Mouse (Mus musculus) lung, embryonic 15.5 days (tissue): ENCODE data around the gene Clcn6. TPM values are rescaled to one million over a fixed set of nuclear protein-coding genes. Genes with fewer than 3 reads are reported as not detected.

Experiments used
- ATAC-seq: fragments of 200-750 bp; cut with Nextera tagmentation; 2 replicates; pipeline ENCODE4 v1.8.0; 2017; ENCODE audit warnings: moderate number of reproducible peaks, borderline replicate concordance; ENCODE audit not compliant: low FRiP score, low TSS enrichment; ENCODE audit errors: extremely low read depth
- H3K27ac ChIP-seq: fragments of 300-500 bp; sonication (generic); 2 replicates; pipeline ENCODE4 v1.5.1; 2015; ENCODE audit warnings: moderate library complexity, mild to moderate bottlenecking, inconsistent platforms
- H3K27me3 ChIP-seq: fragments of 300-500 bp; sonication (generic); 2 replicates; pipeline ENCODE4 v1.6.1; 2015; ENCODE audit warnings: inconsistent platforms
- H3K36me3 ChIP-seq: fragments of 300-500 bp; sonication (generic); 2 replicates; pipeline ENCODE4 v1.6.1; 2015; ENCODE audit warnings: inconsistent platforms
- H3K4me1 ChIP-seq: fragments of 300-500 bp; sonication (generic); 2 replicates; pipeline ENCODE4 v1.6.1; 2015; ENCODE audit warnings: inconsistent platforms
- H3K4me2 ChIP-seq: fragments of 300-500 bp; sonication (generic); 2 replicates; pipeline ENCODE4 v1.6.1; 2015; ENCODE audit warnings: inconsistent platforms, mild to moderate bottlenecking, moderate library complexity
- H3K4me3 ChIP-seq: fragments of 300-500 bp; sonication (generic); 2 replicates; pipeline ENCODE4 v1.5.1; 2015; ENCODE audit warnings: mild to moderate bottlenecking, inconsistent platforms
- H3K9ac ChIP-seq: fragments of 300-500 bp; sonication (generic); 2 replicates; pipeline ENCODE4 v1.6.1; 2015; ENCODE audit warnings: inconsistent platforms
- H3K9me3 ChIP-seq: fragments of 300-500 bp; sonication (generic); 2 replicates; pipeline ENCODE4 v1.6.1; 2016; ENCODE audit warnings: inconsistent platforms
- whole genome bisulfite sequencing: fragments of 180-500 bp; shearing (Covaris S2); methylation state at CpG from one replicate; pipeline ENCODE4 v1.1.7; 2015; 5-methylcytosine and 5-hydroxymethylcytosine counted together
- polyA plus RNA-seq: library from polyadenylated mRNA; unstranded; fragments of >200 nt; fragmentation: Nextera tagmentation; extraction: Ambion mirVana; gene quantifications from 2 replicates; pipeline ENCODE4 v1.2.1, GENCODE M21; 2015

Clcn6 gene
- polyA plus RNA-seq, 1 experiment from 2014 or later, result 5.0 TPM

DNA sequence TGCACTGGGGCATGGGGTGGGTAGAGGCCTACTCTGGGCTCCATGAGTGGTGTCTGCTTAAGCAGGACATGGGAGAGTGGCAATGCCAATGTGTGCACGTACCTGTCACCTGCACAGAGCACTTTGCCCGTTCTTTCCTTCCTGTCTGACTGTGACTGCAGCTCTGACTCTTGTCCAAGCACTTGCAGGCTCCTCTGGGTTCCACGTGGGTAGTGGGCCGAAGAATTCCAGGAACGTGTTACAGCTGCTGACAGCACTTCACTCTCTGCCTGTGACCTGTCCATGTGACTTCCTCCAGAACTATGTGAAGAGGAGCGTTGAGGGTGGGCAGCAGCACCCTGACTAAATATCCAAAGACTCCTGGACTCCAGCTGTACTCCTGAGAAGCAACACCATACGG, 72.9 kb downstream of the Clcn6 start:
- 39% methylated on average over 7 of the region's 7 CpGs for WGBS
- H3K4me2 ChIP-seq, result no peak overlapping the region
- ATAC-seq, result no peak

DNA sequence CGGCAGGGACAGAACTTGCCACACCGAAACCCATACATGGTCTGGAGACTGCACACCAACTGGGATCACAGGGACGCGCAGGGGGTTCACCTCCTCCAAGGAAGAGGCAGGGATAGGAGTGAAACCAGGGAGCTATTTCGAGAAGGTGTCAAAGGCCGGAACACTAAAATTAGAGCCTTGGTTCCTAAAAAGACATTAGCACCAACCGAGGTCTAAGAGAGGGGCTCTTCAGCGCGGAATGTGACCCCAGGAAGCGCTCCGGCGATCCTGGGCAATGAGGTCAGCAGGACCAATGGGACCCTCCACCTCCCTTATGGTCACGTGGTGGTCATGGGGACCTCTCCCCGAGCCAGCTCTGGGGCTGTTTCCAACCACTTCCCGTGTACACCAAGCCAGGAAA, 75.0 kb downstream of the Clcn6 start:
- Histone ChIP-seq H3K4me1 (no peaks in the 10 kb centered on the region), H3K4me2 (no peak overlapping the region), H3K36me3 (no peaks in the 10 kb centered on the region), H3K27ac (no peak overlapping the region), H3K4me3 (no peak overlapping the region), H3K9me3 (no peaks in the 10 kb centered on the region), H3K9ac (no peak overlapping the region), H3K27me3 (no peaks in the 10 kb centered on the region)
- no peak for ATAC-seq
- 83% methylated on average over 15 of the region's 15 CpGs for WGBS

More for the DNA sequence above, 72.9 kb downstream of the Clcn6 start:
- H3K9ac ChIP-seq, result no peak overlapping the region
- H3K36me3 ChIP-seq, result no peaks in the 10 kb centered on the region
- H3K4me1 ChIP-seq, result no peaks in the 10 kb centered on the region
- H3K9me3 ChIP-seq, result no peaks in the 10 kb centered on the region
- H3K27me3 ChIP-seq, result no peaks in the 10 kb centered on the region
- H3K27ac ChIP-seq, result no peak overlapping the region
- H3K4me3 ChIP-seq, result no peak overlapping the region

DNA sequence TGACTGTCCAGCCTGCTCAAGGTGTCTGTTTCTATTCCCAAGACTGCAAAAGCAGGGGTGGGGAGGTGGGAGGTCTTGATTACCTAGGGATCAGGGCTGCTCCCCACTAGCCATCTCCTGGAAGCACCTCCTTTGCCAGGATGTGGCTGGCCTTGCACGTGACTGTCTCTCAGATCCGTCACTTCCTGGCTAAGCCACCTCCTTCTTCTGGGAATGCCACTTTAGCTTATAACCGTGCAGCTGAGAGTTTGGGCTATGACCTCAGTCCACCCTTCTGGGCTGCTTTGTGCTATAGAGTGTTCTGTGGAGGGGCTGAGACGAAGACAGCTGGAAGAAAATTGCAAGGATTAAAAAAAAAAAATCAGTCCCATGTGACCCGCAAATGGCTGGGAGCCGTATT, 75.8 kb downstream of the Clcn6 start:
- no peak for ATAC-seq
- WGBS, result 41% methylated on average over 6 of the region's 6 CpGs
- Histone ChIP-seq H3K36me3 (no peaks in the 10 kb centered on the region), H3K4me3 (no peak overlapping the region), H3K27ac (no peak overlapping the region), H3K27me3 (no peaks in the 10 kb centered on the region), H3K4me1 (no peaks in the 10 kb centered on the region), H3K9me3 (no peaks in the 10 kb centered on the region), H3K9ac (no peak overlapping the region), H3K4me2 (no peak overlapping the region)

DNA sequence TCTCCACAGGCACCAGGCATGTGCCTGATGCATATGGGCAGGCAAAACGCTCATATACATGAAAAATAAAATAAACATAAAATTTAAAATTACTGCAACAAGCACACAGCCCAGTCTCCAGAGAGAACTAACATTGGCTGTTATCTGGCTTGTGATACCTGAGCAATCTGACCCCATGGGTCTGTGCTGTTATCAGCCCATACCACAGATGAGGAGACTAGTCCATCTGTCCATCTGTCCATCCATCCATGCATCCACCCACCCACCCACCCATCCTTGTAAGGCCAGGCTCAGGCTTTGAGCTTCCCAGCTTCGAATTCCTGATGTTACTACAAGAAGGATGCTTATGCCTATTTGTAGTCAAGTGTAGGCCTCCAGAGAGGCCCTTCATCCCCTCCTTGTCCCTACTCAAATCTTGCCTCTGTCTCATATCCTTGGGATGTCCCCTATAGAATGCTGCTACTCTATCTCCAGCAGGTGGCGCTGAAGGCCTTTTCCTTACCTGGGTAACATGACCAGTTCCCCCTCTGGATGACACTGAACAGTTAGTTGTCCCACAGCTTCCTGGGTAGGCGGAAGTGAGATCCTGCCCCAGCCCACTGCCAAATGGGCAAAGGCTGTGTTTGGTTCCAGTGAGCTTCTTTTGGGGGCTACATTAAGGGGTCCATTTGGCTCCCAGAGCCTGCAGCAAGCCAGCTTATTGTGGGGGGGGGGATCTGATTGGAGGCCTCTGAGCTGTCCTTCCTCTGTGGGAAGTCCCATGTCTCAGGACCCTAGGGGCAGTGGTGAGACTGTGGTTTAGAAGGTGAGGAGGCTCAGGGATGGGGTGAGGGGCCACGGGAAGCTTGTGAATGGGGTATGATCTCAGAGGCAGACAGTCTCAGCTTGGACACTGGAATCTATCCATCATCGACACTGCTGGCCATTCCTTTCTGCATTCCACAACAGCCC, 78.5 kb downstream of the Clcn6 start:
- H3K36me3 ChIP-seq, result no peaks in the 10 kb centered on the region
- no peak overlapping the region for H3K4me2 ChIP-seq
- H3K27ac ChIP-seq, result no peak overlapping the region
- no peak for ATAC-seq
- H3K4me1 ChIP-seq, result no peaks in the 10 kb centered on the region
- no peaks in the 10 kb centered on the region for H3K9me3 ChIP-seq
- WGBS, result 37% methylated on average over 6 of the region's 6 CpGs
- H3K9ac ChIP-seq, result no peak overlapping the region
- no peaks in the 10 kb centered on the region for H3K27me3 ChIP-seq
- H3K4me3 ChIP-seq, result no peak overlapping the region

DNA sequence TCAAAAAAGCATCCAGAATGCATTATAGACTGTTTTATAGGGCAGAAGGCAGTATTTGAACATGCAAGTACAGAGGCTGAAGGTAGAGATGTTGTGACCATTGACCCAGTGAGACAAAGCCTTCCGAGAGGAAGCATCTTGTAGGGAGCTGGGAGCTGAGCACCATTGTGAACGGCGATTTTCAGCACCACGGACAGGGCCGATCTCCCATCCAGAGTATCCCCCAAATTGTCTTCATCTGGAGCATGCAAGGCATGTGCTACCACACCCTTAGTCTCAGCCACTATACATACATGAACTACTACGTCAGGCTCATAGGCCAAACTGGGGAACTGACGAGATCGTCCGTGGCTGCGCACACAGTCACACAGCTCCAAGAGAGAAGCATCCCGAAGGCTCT, 81.5 kb downstream of the Clcn6 start:
- H3K4me2 ChIP-seq, result no peak overlapping the region
- no peak overlapping the region for H3K4me3 ChIP-seq
- no peaks in the 10 kb centered on the region for H3K36me3 ChIP-seq
- H3K27ac ChIP-seq, result no peak overlapping the region
- ATAC-seq, result no peak
- WGBS, result 44% methylated on average over 11 of the region's 11 CpGs
- no peaks in the 10 kb centered on the region for H3K9me3 ChIP-seq
- no peak overlapping the region for H3K9ac ChIP-seq
- H3K27me3 ChIP-seq, result no peaks in the 10 kb centered on the region
- no peaks in the 10 kb centered on the region for H3K4me1 ChIP-seq

Other genes starting within 250 kb of the Clcn6 start
- 5.9 and 6.3 TPM in 2 replicates for gene Zfp984, start 229.0 kb downstream of the Clcn6 start, polyA plus RNA-seq
- gene Zfp933, start 190.5 kb downstream of the Clcn6 start, polyA plus RNA-seq, result 4.6 and 5.0 TPM in 2 replicates
- gene Miip, start 170.0 kb downstream of the Clcn6 start, polyA plus RNA-seq, result 44.2 and 44.9 TPM in 2 replicates
- gene Fv1, start 169.8 kb downstream of the Clcn6 start, polyA plus RNA-seq, result 8.4 and 10.7 TPM in 2 replicates
- 34.0 and 36.2 TPM in 2 replicates for gene Mfn2, start 134.1 kb downstream of the Clcn6 start, polyA plus RNA-seq
- gene Plod1, start 102.1 kb downstream of the Clcn6 start, polyA plus RNA-seq, result 46.3 and 48.4 TPM in 2 replicates
- 15.4 and 17.0 TPM in 2 replicates for gene 2510039O18Rik, start 97.9 kb downstream of the Clcn6 start, polyA plus RNA-seq
- 1.6 and 3.8 TPM in 2 replicates for gene Nppb, start 53.0 kb downstream of the Clcn6 start, polyA plus RNA-seq
- gene Nppa, start 38.1 kb downstream of the Clcn6 start, polyA plus RNA-seq, result 72.2 and 157 TPM in 2 replicates
- 18.9 and 21.1 TPM in 2 replicates for gene Mthfr, start 256 bp upstream of the Clcn6 start, polyA plus RNA-seq
- gene Agtrap, start 49.2 kb upstream of the Clcn6 start, polyA plus RNA-seq, result 13.3 and 15.9 TPM in 2 replicates
- gene Mad2l2, start 91.6 kb upstream of the Clcn6 start, polyA plus RNA-seq, result 50.2 and 51.9 TPM in 2 replicates
- 0.07 TPM in 1 of 2 replicates, not detected in the other for gene Draxin, start 91.9 kb upstream of the Clcn6 start, polyA plus RNA-seq
- 14.2 and 15.9 TPM in 2 replicates for gene Fbxo6, start 113.3 kb upstream of the Clcn6 start, polyA plus RNA-seq
- gene Fbxo44, start 121.7 kb upstream of the Clcn6 start, polyA plus RNA-seq, result 12.1 and 13.4 TPM in 2 replicates
- gene Fbxo2, start 121.8 kb upstream of the Clcn6 start, polyA plus RNA-seq, result 1.0 and 1.7 TPM in 2 replicates
- gene Disp3, start 249.1 kb upstream of the Clcn6 start, polyA plus RNA-seq, result 0.10 and 0.14 TPM in 2 replicates